22 mouse cellular contexts compared by ENCODE assay signal in genomic region chr15:25943386-25944137, GRCm38 (mm10). TPM values are rescaled to one million over a fixed set of nuclear protein-coding genes. Genes with fewer than 3 reads are reported as not detected.
DNase-seq lines count a peak whose midpoint lies in the region; ATAC-seq lines count a peak whose summit lies in the region.
"Had no signal": no experiment of that assay in that cellular context is flagged by ENCODE, and none has a peak within 500 bp of the region (broad histone marks: within the 10 kb centered on the region; RNA-seq: fewer than 3 reads in every experiment).

No protein-coding gene starts in this region.

- H3K27me3 ChIP-seq in heart, embryonic 10.5 days (ENCODE audit: insufficient read depth, poor library complexity, severe bottlenecking) = no peaks in the 10 kb centered on the region
- H3K27me3 ChIP-seq in heart, embryonic 16.5 days (ENCODE audit: control insufficient read depth, insufficient read depth, low read length) = no peaks in the 10 kb centered on the region
- H3K27me3 ChIP-seq: midbrain, embryonic 12.5 days had no signal

- intact Hi-C loops in heart, postnatal 36 days (cut with DNase I) = no loop called here

- peak overlapping the region; percentile 60; the same call in 1 of the 2 replicates for H3K4me3 ChIP-seq in heart, embryonic 10.5 days
- H3K4me3 ChIP-seq in heart, embryonic 16.5 days (ENCODE audit: low read length) = peak overlapping the region; percentile 60
- H3K4me3 ChIP-seq: forebrain, embryonic 10.5 days; hindbrain, embryonic 13.5 days; midbrain, embryonic 12.5 days had no signal

- H3K27ac ChIP-seq in heart, embryonic 10.5 days = peak overlapping the region; percentile 47; the same call in 1 of the 2 replicates
- H3K27ac ChIP-seq in heart, embryonic 16.5 days (ENCODE audit: low read length) = peak overlapping the region; percentile 98
- H3K27ac ChIP-seq: forebrain, embryonic 10.5 days; hindbrain, embryonic 13.5 days; midbrain, embryonic 12.5 days; stomach, postnatal 0 days had no signal

- peak overlapping the region; percentile 67 for H3K9ac ChIP-seq in heart, embryonic 16.5 days (ENCODE audit: low read length)
- H3K9ac ChIP-seq: forebrain, postnatal 0 days; hindbrain, embryonic 13.5 days; lung, embryonic 14.5 days; midbrain, embryonic 12.5 days had no signal

- WGBS in heart, embryonic 10.5 days = 81% methylated on average over 15 of the region's 15 CpGs
- 61% methylated on average over 15 of the region's 15 CpGs for WGBS in heart, embryonic 16.5 days

- peak overlapping the region; percentile 63 for H3K4me2 ChIP-seq in heart, embryonic 16.5 days (ENCODE audit: low read depth, low read length)
- H3K4me2 ChIP-seq: hindbrain, embryonic 13.5 days; liver, embryonic 11.5 days; lung, embryonic 14.5 days; midbrain, embryonic 12.5 days had no signal

- no peaks in the 10 kb centered on the region for H3K9me3 ChIP-seq in heart, embryonic 10.5 days
- 0 out of 2 replicates have a peak, but pooled peaks cover under 1% of the 10 kb centered on the region for H3K9me3 ChIP-seq in heart, embryonic 16.5 days (replicated peaks; ENCODE audit: control insufficient read depth, low read length)
- H3K9me3 ChIP-seq: forebrain, embryonic 10.5 days; hindbrain, embryonic 13.5 days; midbrain, embryonic 12.5 days had no signal

- no peak for DNase-seq in heart, embryonic 10.5 days (ENCODE audit: low spot score)
- no peak for DNase-seq in heart, postnatal 36 days
- peak; percentile 26 for DNase-seq in kidney, postnatal 10 days
- no peak for DNase-seq in kidney, postnatal 4 days
- DNase-seq in ovary, adult 18-20 months (ENCODE audit: low spot score) = no peak
- no peak for DNase-seq in left cerebral cortex, adult 11 months (ENCODE audit: low spot score)
- DNase-seq: B cell, adult 2 months; cerebellum, adult 2 months; cerebellum, postnatal 36 days; forebrain, postnatal 0 days; lung, embryonic 14.5 days; lung, postnatal 4 days; right cerebral cortex, postnatal 4 days; thymus, postnatal 14 days had no signal

- ATAC-seq in common myeloid progenitor, adult 5-6 weeks (replicated peaks; ENCODE audit: low read depth, poor library complexity, severe bottlenecking) = 0 out of 2 replicates have a peak, but pooled peaks have one; percentile 30
- ATAC-seq in heart, embryonic 16.5 days (replicated peaks; ENCODE audit: extremely low read depth, insufficient read depth, low FRiP score) = no peak
- ATAC-seq: inflammation-experienced regulatory T-cells, adult 6 months had no signal

- peaks cover 27% of the 10 kb centered on the region for H3K4me1 ChIP-seq in heart, embryonic 10.5 days
- peaks cover 18% of the 10 kb centered on the region for H3K4me1 ChIP-seq in heart, embryonic 16.5 days (ENCODE audit: control insufficient read depth, insufficient read depth, low read length)

- H3K36me3 ChIP-seq in heart, embryonic 10.5 days = peaks cover 4% of the 10 kb centered on the region; the same call in 1 of the 2 replicates
- H3K36me3 ChIP-seq in heart, embryonic 16.5 days (ENCODE audit: control insufficient read depth, insufficient read depth) = peaks cover 3% of the 10 kb centered on the region; the same call in 1 of the 2 replicates
- H3K36me3 ChIP-seq: forebrain, embryonic 10.5 days; hindbrain, embryonic 13.5 days; midbrain, embryonic 12.5 days had no signal

RNA-seq across cellular contexts. Expression of gene Zfp622, which starts 40.6 kb away (rescaled TPM):
- 19.3 and 31.0 TPM in 2 replicates for polyA plus RNA-seq in heart, embryonic 10.5 days (2016; fragmentation: Nextera tagmentation; extraction: Ambion mirVana)
- total RNA-seq in heart, postnatal 36 days (2021) = 10 to 100 TPM; 22.0 to 24.0 TPM
- 120 and 123 TPM in 2 replicates for total RNA-seq in common myeloid progenitor, adult 5-6 weeks (2017)
- 16.8 and 18.1 TPM in 2 replicates for polyA plus RNA-seq in heart, embryonic 16.5 days (2015; fragmentation: Nextera tagmentation; extraction: Ambion mirVana)
